Mouse (Mus musculus) left cerebral cortex, adult 8-10 months (tissue): ENCODE measurements at regions not wholly inside any gene's neighbourhood (a gene's known extent, or its start where the extent isn't known, plus 50 kb on each side); places are given as distances from the start of the nearest gene placed in this dataset.

ENCODE experiments used
- DNase-seq, 2 experiments: peaks; one replicate each; pipeline ENCODE4 v3.0.0; 2022; ENCODE audit warnings: low spot score in 2 of 2

DNA sequence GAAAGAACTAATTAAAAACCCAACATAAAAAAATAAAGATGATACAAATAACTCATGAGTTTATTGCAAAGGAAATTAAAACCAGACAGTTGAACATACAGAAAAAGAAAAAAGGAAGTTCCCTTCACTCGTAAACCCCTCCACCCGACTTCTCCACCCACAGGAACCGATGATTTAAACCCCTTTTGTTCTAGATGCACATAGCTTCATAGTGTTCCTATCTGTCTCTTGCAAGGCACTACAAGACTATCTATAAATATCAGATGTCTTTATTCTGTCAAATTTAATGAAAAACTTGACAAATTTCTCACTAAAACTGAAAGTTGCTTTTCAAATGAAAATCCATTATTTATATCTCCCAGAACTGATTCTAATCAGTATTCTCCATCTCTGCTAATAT lies 100.2 kb downstream of the Kctd12 start:
- no peak for DNase-seq

DNA sequence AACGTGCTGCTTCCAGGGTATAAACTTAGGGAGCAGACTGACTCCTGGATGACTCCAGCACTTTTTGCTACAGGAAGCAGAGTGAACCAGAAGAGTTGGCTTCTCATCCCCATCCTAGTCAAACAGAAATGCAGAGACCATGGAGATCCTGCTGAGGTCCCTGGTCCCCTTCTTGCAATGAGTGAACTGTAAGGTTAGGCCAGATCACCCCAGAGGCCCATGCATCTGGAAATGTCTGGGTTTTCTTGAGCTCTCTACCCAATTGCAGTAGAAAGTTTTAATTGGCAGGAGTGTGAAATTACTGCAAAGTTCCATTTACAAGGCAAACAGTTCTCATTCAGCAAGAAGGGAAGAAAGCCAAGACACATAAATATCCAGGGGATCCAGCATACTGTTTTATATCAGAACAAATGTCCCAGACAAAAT lies 101.8 kb downstream of the Kctd12 start:
- no peak for DNase-seq

DNA sequence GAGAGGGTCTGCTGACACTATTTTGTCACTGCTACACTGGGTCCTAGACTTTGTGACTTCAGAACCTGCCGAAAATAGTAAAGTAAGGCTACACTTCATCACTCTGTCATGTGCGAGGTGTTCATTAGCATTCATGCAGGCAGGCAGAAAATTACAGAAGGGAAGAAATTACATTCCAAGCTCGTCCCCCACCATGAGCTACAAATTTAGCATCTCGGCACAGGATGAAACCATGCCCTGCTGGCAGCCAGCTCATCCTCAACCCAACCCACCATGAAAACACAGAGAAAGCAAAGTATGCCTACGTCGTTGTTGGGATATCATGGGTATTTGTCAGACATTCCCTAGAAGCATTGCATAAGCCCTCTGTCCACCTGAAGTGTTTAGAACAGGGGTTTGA lies 103.9 kb downstream of the Kctd12 start:
- DNase-seq, result peak in 1 of 2 experiments; percentile 15

DNA sequence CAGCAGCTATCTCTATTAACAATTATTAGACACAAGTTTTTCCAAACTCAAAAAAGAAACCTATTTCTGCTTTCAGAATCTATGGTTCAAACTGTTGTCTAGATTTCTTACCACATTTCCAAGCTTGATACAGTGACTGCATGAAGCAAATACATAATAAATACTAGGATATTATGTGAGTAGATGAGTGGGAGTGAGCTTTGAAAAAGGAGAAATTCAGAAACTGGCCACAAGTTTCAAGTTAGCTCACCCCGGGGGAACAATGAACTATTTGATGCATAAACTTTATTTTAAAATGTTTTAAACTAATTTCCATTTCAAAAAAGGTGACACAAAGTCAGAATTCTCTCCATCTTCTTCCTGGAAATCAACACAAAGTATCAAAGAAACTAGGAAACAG lies 114.3 kb downstream of the Kctd12 start:
- no peak for DNase-seq

DNA sequence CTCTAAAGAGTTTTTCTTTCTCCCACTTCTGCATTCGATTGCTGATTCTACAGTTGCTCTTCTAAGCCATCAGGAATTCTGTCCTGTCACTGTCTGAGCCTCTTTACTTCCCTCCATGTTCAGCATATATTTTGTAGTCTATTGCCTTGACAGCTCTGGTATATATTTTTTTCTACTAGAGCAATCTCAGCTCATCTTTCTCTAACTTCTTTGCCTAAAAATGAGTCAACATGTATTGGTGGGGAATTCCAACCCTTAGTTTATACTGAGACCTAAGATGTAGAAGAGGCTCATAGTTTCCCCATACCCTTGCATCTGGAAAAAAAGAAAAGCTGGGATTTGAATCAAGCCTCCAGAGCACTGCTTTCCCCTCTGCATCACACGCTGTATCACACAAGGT lies 114.7 kb downstream of the Kctd12 start:
- DNase-seq, result no peak

DNA sequence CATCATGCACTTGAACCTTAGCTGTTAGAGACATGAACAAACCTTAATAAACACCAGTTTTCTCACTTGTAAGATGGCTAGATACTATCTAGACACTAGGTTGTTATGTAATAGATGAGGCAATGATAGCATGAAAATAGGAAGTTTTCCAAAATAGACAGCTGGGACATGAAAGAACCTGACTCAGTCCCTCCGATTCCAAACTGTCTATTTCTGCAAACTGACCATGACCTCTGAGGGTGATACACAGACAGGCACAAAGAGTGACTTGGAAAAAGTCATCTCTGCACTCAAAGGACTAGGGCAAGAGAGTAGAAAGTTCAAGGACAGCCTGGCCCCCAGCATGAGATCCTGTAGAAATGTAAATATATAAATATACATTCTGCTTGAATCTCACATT lies 115.9 kb downstream of the Kctd12 start:
- no peak for DNase-seq

DNA sequence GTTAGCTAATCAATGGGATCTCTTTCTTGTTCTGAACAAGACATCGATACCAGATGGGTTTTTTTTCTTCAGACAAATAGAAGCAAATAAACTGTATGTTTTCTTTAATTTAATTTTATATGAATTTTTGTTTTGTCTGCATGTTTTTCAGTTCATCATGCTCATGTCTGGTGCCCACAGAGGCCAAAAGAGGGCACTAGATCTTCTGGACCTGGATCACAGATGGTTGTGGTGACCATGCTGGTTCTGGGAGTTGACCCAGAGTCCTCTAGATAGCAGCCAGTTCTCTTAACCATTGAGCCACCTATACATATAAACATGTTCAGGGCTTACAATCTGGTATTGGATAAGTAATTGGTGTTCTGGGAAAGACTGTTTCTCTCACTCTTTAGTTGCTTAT lies 120.7 kb downstream of the Kctd12 start:
- no peak for DNase-seq

DNA sequence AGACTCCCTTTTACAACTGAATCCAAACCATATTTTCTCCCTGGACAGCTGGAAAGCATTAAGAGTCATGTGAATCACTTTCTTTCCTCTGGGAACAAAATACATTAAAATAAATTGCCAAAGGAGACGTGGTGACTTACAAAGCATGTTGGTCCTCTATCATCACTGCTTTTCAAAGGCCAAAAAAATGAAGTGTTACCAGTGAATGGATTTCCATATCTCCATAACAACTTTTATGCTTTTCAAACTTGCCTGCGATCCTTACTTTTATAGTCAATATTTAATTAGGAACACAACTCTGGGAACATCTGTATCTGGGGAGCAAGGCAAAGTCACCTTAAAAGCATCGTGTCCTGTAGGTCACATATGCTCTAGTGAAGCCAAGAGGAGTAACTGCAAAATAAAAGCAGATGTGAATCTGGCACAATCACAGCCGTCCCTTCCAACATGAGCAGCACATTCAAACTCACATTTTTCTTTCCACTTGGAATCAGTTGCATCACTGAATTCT lies 123.0 kb downstream of the Kctd12 start:
- no peak for DNase-seq

DNA sequence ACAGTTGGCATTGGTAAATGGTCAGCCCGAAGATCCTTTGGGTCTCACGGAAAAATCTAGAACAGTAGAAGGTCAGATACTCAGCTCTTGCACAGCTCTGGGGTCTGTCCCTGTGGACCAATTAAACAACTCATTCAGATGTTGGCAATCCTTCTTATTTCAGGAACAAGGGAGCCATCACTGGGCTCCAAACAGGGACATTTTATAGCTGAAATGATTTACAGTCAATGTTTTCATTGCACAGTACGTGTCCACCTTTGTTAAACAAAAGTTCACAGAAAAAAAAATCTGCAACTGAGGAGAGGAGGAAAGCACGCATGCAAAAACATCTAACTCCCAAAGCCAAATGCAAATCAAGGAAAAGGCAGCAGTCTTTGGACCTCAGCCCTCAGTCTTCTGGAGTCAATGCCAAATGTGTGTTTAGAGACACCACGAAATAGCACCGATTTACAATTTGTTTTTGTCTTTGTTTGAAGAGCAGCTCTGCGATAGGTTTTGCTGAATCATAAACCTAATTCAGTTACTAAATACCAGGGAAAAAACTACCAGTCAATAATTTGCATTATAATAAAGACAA lies 127.1 kb downstream of the Kctd12 start:
- DNase-seq, result no peak

DNA sequence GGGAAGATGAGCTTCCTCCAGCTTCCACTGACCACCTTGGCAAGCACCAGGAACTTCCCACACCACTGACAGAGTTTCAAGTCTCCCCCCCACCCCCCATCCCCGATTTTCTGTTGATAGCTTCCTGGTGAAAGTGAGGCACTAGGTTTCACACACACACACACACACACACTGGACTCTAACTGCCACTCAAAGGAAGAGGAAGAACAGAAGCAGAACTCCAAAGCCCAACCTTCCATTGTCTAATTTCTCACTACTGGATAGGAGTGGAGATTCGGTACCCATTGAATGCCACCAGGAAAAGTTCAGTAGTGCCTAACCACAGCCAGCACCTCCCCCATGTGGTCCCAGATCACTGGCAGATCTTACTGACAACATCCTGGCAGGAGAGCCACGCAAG lies 138.7 kb downstream of the Kctd12 start:
- DNase-seq, result no peak

DNA sequence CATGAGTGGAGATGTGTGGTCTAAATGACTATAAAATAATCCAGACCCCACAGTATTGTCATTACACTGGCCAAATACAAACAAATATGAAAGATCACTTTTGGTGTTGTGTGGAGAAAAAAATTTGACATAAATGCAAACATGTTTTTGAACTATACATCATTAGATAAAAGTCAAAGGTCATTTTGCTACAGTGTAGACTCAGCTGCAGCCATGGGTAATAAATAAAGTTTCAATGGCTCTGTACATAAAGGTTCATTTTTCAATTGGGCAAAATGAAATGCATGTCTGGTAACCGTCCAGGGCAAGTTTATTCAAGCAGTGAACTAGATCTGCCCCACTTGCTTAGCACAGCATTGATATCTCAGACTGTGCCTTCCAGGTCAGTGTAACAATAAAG lies 144.8 kb downstream of the Kctd12 start:
- no peak for DNase-seq

DNA sequence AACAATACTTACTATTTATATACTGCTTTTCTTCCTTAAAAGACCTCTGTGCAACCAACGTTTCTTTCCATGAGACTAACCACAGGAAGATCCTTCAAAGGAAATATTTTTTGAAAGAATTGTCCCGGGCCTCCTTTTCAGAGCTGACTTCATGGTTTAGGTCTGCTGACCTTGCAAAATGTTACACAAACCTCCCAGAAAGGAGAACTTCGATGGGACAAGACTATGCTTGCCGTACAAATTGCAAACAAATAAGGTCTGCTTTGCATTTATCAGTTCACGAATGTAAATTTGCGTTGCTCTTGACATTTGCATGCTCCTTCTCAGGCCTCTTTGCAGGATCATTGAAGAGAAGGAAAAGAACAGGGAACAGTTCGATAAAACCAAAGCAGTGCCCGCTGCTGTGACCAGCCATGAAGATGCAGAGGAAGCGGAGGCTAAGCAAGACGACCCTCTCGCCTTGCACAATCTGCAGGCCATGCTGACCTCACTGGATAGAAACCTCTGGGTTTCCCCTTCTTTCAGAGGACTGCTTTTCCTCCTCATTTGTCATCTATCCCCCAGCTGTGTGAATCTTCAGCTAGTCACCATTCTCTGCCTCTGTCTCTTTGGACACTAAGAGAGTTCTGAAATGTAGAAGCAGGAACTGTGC lies 147.2 kb downstream of the Kctd12 start:
- DNase-seq, result no peak

DNA sequence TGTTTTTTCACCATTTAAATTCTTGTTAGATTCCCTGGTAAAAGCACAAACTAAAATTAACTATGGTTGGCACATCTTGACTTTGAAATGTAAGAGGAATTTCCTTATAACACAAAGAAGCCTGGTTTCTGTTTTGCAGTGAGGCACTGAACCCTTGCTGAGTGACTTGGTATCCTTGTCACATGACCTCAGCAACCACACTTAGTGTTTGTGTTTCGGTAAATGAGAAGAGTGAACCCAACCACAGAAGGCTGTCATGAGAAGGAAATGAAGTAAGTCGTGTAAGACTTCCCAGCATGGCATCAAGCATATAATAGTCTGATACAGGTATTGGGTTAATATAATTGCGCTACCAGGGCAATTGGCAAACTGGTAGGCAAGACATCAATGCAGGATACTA lies 154.0 kb downstream of the Kctd12 start:
- no peak for DNase-seq

DNA sequence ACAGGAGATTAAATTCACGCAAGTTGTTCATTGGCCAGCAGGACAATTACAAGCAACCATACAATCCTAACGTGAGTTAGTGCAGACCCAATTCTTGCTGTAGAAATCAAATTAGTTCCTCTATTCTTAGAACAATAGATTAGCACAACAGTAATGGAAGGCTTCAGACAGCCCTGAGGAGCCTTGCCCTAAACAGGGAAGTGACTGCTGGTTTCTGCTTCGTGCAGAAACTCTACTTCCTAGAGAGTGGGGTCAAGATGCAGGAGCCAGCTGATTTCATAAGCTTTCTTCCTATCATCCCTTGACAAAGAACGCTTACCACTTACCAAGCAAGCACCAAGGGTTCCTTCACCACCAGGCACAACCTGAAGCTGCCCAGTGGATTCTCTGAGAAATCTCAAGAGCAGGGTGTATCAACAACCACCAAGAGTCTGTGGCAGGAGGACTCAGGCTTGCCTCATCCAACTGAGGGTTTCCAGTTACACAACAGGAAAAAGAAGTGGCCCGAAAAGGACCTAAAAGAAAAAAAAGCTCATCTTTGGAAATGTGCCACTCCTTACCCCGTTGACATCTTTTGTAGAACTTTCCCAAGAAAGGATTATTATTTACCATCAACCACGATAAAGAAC lies 154.6 kb downstream of the Kctd12 start:
- DNase-seq, result no peak

DNA sequence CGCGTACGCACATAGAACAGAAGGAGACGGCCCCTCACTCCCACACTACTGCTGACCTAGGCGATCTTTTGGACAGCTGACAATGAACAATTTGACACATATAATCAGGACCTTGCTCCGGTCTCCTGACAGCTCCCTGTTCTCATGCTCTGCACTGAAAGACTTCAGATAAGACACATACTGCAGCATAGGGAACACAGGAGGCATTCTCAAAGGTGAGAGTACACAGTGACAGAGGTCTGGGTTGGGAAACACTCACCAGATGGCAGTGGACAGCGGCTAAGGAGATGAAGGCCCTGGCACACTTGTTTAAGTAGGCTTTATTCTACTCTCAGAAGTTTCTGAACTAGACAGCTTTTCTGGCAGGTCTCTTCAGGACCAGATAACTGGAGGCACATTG lies 156.9 kb downstream of the Kctd12 start:
- DNase-seq, result no peak

DNA sequence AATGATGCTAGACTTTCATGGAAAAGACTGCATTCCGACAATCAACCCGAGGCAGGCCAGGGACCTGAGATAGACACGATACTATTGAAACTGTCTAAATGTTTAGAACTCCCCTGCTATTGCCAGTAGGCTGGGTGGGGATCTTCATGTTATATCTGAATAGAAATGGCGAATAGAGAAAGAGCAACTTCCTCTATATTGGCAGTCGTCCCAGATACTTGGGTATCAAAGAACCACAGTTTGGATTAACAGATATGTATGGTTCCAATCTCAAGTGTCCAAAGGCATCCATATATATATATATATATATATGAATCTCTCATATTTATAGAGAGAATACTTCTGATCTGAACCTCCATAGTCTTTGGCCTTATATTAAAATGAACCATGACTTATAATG lies 161.8 kb downstream of the Kctd12 start:
- DNase-seq, result no peak

DNA sequence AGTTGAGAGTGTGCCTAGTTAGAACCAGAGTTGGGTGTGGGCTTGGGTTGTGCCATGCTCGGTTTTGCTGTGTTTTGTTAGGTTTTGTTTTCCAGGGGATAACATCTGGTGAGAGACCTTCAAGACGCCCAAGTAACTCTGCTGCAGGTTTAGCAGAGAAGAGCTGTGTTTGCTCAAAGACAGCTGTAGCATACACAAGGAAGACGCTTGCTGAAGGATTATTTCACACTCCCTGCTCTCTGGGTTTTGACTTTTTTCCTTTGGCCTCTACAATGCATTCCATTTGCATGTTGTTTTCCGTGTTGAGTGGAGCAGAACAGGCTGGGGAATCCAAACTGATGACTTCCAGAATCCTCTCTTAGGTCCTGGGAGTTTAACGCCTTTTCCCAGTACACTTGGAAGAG lies 170.8 kb downstream of the Kctd12 start:
- DNase-seq, result no peak

DNA sequence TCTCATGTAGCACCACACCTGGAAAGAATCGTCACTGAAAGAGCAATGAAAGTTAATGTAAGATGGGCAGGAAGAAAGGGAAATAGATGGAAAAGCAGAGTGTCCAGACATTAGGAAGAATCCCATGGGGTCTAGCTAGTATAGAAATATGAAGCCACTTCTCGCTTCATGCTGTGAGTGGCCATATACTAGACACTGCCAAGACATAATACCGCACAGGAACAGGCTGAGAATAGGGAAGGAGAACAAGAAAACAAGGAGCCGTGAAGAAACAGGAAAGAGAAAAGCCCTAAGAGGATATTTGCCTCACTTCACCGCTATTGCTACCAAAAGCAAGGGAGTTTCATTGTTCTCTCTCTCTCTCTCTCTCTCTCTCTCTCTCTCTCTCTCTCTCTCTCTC lies 171.4 kb downstream of the Kctd12 start:
- no peak for DNase-seq

DNA sequence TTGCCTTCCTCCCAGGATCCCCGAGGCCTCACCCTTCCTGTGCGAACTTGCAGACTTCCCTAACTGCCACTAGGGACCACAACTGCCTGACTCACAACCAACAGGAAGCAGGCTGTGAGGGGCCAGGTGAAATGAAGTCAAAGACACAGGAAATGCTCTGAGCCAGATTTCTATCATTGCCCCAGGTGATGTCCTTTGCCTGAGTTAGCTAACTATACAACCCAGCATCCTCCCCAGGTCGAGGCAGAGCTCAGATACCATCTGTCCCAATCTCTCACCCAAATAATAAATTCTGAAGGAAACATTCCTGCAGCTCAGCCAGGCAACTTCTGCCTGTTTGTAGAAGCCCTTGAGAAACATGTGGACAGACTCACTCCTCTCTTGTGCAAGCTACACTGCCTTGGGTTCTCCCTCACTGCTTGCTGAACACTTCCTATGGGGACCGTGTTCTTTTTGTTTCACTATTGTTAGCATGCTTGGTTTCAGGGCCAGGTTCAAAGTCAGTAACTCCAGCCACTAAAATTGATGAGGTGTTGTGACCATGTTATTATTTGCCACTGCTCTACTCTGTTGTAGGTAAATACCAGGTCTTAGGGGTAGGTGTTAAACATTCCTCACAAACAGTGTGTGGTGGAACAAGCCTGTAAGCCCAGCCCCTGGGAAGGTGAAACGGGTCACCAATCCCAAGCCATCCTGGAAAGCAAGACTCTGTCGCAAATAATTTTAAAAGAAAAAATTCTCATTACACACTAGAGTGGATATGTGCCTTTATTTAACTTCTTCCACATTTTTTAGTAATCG lies 172.1 kb downstream of the Kctd12 start:
- no peak for DNase-seq

DNA sequence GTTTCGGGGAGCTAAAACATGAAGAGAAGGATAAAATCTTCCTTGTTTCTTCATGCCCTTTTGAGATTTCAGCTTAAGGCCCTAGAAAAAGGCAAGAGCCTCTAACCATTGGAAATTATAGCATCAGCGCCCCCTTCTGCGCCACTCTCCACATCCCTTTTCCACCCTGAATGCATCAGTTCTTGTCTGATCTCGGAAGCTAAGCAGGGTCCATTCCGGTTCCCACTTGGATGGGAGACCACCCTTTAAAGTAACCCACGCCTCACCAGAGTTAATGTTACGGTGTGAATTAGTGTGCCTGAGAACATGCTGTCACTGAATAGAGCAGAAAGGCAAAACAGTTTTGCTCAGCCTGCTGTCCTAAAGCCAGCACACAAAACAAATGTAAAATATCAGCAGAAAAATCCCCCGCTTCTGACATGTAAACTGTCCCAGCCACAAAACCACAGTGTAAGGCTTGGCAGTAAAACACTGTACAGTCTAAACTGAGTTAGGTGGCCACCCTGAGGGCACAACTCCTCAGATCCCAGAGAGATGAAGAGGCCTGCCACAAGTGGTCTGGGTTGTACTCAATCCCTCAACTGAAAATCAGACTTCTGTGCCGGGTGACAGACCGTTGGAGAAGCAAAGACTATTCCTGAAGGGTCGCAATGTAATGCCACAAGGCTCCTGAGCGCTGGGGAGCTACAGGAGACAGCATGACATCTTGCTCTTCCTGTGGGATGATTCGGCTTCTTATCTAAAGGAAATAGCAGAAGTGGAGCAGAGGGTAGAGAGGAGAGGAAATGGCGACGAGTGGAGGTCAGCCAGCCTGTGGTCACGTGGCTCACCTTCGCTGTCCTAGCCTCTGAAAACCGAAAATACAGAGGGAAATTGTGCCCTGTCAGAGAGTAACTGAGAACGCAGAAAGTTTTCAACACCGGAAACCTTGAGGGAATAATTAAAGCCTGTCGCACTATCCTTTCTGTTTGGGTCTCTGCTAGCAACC lies 176.2 kb downstream of the Kctd12 start:
- DNase-seq, result no peak

DNA sequence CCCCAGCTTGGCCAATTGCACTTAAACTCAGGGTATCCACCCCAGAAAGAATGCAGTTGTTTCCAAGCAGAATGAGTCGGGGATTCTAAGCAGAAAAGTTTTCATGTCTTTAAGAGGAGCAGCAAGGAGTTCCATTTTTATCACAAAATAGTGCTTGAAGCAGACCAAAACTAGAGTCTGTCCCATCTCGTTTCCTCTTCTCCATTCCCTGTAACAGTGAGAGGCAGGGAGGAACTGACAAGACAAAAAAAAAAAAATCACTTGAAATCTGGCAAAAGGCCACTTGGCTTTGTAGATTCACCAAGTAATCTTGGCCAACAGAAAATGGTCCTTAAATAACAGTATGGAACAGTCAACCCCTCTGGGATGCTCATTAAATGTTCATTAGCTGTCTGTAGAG lies 186.8 kb downstream of the Kctd12 start:
- no peak for DNase-seq
